Mouse (Mus musculus): ENCODE measurements around the gene Rsrp1.
A peak's percentile ranks its signal among the peaks of the same experiment; 100 is the strongest.

The Rsrp1 gene

DNA sequence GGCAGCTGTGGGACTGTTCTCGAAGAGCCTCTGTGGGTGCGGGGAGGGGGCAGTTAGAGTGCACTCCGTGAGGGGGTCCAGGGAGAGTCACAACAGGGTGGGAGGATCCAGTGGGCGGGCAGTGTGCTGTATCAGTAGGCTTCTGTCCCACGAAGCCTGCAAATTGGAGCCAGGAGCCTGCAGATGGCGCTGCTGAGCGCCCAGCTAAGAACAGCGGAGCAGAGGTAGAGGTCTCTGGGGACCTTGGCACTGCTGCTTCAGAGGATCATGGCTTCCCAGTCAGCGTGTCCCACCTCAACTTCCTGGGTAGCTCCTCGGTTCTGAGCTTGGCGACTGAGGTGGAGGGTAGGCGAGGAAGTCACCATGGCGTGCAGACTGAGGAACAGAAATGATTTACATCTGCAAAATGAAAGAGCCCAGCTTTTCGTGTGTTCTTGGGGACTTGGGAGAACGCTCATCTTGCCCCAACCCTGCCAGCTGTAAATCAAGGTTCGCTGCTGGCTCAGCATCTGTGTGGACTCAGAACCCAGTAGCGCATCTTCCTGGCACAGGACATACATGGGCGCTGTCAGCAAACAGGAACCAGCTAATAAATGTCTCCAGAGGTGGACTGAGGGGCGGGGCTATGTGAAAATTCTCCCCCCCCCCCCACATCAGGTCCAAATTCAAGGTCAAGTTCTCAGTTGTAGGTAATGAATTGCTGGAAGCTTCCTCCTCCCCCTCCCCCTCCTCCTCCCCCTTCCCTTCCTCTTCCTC is 39.8 kb downstream of the Rsrp1 start:
- DNase-seq (ENCODE audit: low spot score), result peak; percentile 82

DNA sequence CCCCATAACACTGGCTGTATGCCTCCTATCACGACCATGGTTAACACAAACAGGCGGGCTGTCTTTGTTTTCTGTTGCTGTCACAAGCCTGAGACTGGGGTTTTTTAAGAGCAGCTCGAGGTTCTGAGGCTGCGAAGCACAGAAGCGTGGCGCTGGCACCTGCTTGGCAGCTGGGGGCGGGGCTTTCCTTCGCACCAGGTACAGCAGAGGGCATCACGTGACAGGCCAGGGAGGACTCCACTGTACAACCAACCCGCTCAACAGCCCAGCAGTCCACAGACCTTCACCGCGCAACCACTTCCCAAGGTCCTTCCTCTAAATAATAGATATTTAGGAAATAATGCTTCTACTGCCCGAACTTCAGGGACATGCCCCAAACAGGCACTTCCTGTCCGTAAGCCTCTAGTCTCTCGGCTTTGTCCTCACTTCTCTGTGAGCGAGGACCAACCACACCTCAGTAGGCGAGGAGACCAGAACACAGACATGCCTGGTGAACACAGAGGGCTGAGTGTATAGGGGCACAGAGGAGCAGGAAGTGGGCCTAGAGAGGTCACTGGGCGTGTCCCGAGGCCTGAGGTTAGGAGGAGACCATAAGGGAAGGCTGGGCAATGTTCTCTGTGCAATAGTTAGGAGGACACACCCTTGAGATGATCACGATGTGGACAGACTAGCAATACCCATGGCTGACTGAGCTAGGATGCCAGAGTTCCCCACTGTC is 44.7 kb downstream of the Rsrp1 start:
- DNase-seq (ENCODE audit: low spot score), result no peak

DNA sequence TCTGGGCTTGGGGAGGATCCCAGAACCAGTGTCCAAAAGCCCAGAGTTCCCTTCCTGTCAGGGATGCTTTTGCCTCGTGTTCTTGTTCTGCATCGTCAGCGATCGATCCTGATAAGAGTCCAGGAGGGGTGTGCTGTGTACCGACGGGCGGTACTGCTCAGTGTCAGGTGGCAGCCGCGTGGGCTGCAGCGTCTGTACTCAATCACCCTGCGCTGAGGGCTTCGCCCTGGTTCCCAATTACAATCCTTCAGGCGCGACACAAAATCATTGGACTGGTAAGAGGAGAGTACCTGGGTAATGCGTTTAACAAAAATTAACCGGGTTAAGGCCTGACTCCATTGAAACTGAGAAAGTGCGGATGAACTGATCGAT is 45.2 kb downstream of the Rsrp1 start:
- no peak for DNase-seq (ENCODE audit: low spot score)

DNA sequence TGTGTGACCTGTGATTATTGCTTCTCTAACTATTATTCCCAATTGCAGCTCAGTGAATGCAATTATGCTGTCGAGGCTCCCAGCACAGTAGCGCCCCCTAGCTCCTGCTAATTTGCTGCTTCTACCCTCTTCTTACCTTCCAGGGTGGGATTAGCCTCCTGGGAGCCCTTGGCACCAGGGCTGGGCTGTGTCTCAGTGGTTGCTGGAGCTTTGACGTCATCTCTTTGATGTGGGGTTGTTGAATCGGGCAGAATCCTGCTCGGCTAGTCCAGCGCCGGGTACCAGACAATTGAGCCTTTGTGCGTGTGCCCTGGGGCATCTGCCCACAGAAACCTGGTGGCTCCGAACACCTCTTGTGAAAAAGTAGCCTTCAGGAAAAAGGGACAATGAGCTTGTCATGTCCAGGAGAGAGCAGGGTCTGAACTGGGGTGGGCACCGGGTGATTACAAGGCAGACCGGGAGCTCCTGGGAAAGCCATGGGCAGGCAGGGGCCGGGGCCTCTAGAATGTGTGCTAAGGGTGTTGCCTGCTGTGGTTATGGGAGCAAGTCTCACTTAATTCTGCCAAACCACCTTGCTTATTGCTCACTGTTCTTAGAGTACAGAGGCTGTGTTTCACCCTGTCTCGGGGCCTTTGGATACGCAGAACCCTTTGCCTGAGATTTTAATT is 52.0 kb downstream of the Rsrp1 start:
- peak; percentile 53 for DNase-seq (ENCODE audit: low spot score)

DNA sequence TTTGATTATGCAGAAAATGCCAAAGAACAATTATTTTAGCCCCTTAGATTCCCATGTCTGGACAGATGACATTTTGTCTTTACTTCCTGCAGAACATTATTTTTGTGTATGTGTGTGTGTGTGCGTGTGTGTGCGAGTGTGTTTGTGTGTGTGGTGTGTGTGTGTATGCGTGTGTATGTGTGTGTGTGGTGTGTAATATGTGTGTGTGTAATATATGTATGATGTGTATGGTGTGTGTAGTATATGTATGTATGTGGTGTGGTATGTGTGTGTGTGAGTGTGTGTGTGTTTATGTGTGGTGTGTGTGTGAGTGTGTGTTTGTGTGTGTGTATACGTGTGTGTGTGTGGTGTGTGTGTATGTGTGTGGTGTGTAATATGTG is 52.5 kb downstream of the Rsrp1 start:
- no peak for DNase-seq (ENCODE audit: low spot score)
